Mouse (Mus musculus): ENCODE data around the gene Hspbp1. TPM values are rescaled to one million over a fixed set of nuclear protein-coding genes. Genes with fewer than 3 reads are reported as not detected.

Hspbp1 gene
- polyA plus RNA-seq, 1 experiment = 11.7 TPM

GRCm38 (mm10) chr7:4655393-4655792 lies 29.5 kb downstream of the Hspbp1 start:
- peaks cover 14% of the 10 kb centered on the region for H3K4me1 ChIP-seq (ENCODE audit: control insufficient read depth, insufficient read depth, low read length)
- H3K27ac ChIP-seq (ENCODE audit: control insufficient read depth, insufficient read depth, low read depth, low read length, poor library complexity) = peak overlapping the region; percentile 17; the same call in 1 of the 2 replicates
- H3K4me3 ChIP-seq (replicated peaks; ENCODE audit: control insufficient read depth, low read depth, low read length) = no peak overlapping the region
- 23% methylated on average over 4 of the region's 4 CpGs for WGBS
- no peak for TF ChIP-seq CTCF (IDR thresholded peaks at IDR 0.05; ENCODE audit: control insufficient read depth, insufficient read depth, low read length)
- TF ChIP-seq POLR2A (IDR thresholded peaks at IDR 0.05; ENCODE audit: borderline replicate concordance, control insufficient read depth, low read depth, low read length) = no peak

GRCm38 (mm10) chr7:4654221-4654620 lies 30.6 kb downstream of the Hspbp1 start:
- H3K27ac ChIP-seq (ENCODE audit: control insufficient read depth, insufficient read depth, low read depth, low read length, poor library complexity) = peak overlapping the region; percentile 95
- TF ChIP-seq POLR2A (IDR thresholded peaks at IDR 0.05; ENCODE audit: borderline replicate concordance, control insufficient read depth, low read depth, low read length) = no peak
- TF ChIP-seq CTCF (IDR thresholded peaks at IDR 0.05; ENCODE audit: control insufficient read depth, insufficient read depth, low read length) = no peak
- peak overlapping the region; percentile 1 for H3K4me3 ChIP-seq (replicated peaks; ENCODE audit: control insufficient read depth, low read depth, low read length)
- H3K4me1 ChIP-seq (ENCODE audit: control insufficient read depth, insufficient read depth, low read length) = peaks cover 14% of the 10 kb centered on the region
- 2% methylated on average over 2 of the region's 2 CpGs for WGBS

- TF ChIP-seq POLR2A (IDR thresholded peaks at IDR 0.05; ENCODE audit: borderline replicate concordance, control insufficient read depth, low read depth, low read length) (no peak), CTCF (IDR thresholded peaks at IDR 0.05; ENCODE audit: control insufficient read depth, insufficient read depth, low read length) (no peak)
- Histone ChIP-seq H3K4me3 (replicated peaks; ENCODE audit: control insufficient read depth, low read depth, low read length) (peak overlapping the region; percentile 21), H3K27ac (ENCODE audit: control insufficient read depth, insufficient read depth, low read depth, low read length, poor library complexity) (peak overlapping the region; percentile 95), H3K4me1 (ENCODE audit: control insufficient read depth, insufficient read depth, low read length) (peaks cover 14% of the 10 kb centered on the region)
- 4% methylated on average over 7 of the region's 7 CpGs for WGBS
Observed at GRCm38 (mm10) chr7:4653780-4654179, 31.1 kb downstream of the Hspbp1 start.

- whole genome bisulfite sequencing = 6% methylated on average over 5 of the region's 5 CpGs
- H3K4me1 ChIP-seq (ENCODE audit: control insufficient read depth, insufficient read depth, low read length) = peaks cover 14% of the 10 kb centered on the region
- peak overlapping the region; percentile 92 for H3K27ac ChIP-seq (ENCODE audit: control insufficient read depth, insufficient read depth, low read depth, low read length, poor library complexity)
- H3K4me3 ChIP-seq (replicated peaks; ENCODE audit: control insufficient read depth, low read depth, low read length) = peak overlapping the region; percentile 21
- TF ChIP-seq POLR2A (IDR thresholded peaks at IDR 0.05; ENCODE audit: borderline replicate concordance, control insufficient read depth, low read depth, low read length) = no peak
Observed at GRCm38 (mm10) chr7:4653351-4653750, 31.5 kb downstream of the Hspbp1 start.

GRCm38 (mm10) chr7:4652726-4653125 lies 32.1 kb downstream of the Hspbp1 start:
- H3K27ac ChIP-seq (ENCODE audit: control insufficient read depth, insufficient read depth, low read depth, low read length, poor library complexity) = peak overlapping the region; percentile 42
- TF ChIP-seq CTCF (IDR thresholded peaks at IDR 0.05; ENCODE audit: control insufficient read depth, insufficient read depth, low read length) (no peak), POLR2A (IDR thresholded peaks at IDR 0.05; ENCODE audit: borderline replicate concordance, control insufficient read depth, low read depth, low read length) (no peak)
- H3K4me1 ChIP-seq (ENCODE audit: control insufficient read depth, insufficient read depth, low read length) = peaks cover 14% of the 10 kb centered on the region
- H3K4me3 ChIP-seq (replicated peaks; ENCODE audit: control insufficient read depth, low read depth, low read length) = no peak overlapping the region
- 32% methylated on average over 5 of the region's 5 CpGs for WGBS

- Histone ChIP-seq H3K4me1 (ENCODE audit: control insufficient read depth, insufficient read depth, low read length) (peaks cover 12% of the 10 kb centered on the region; the same call in 1 of the 2 replicates), H3K4me3 (replicated peaks; ENCODE audit: control insufficient read depth, low read depth, low read length) (no peak overlapping the region), H3K27ac (ENCODE audit: control insufficient read depth, insufficient read depth, low read depth, low read length, poor library complexity) (no peak overlapping the region)
- TF ChIP-seq POLR2A (IDR thresholded peaks at IDR 0.05; ENCODE audit: borderline replicate concordance, control insufficient read depth, low read depth, low read length) (no peak), CTCF (IDR thresholded peaks at IDR 0.05; ENCODE audit: control insufficient read depth, insufficient read depth, low read length) (no peak)
- WGBS = 13% methylated on average over 8 of the region's 8 CpGs
Observed at GRCm38 (mm10) chr7:4651581-4651980, 33.3 kb downstream of the Hspbp1 start.

- no peak overlapping the region for H3K4me3 ChIP-seq (replicated peaks; ENCODE audit: control insufficient read depth, low read depth, low read length)
- TF ChIP-seq CTCF (IDR thresholded peaks at IDR 0.05; ENCODE audit: control insufficient read depth, insufficient read depth, low read length) (no peak), POLR2A (IDR thresholded peaks at IDR 0.05; ENCODE audit: borderline replicate concordance, control insufficient read depth, low read depth, low read length) (no peak)
- no peak overlapping the region for H3K27ac ChIP-seq (ENCODE audit: control insufficient read depth, insufficient read depth, low read depth, low read length, poor library complexity)
- peaks cover 8% of the 10 kb centered on the region; the same call in 1 of the 2 replicates for H3K4me1 ChIP-seq (ENCODE audit: control insufficient read depth, insufficient read depth, low read length)
- WGBS = 42% methylated on average over 2 of the region's 2 CpGs
Observed at GRCm38 (mm10) chr7:4647992-4648391, 36.9 kb downstream of the Hspbp1 start.

GRCm38 (mm10) chr7:4647291-4647690 lies 37.6 kb downstream of the Hspbp1 start:
- H3K27ac ChIP-seq (ENCODE audit: control insufficient read depth, insufficient read depth, low read depth, low read length, poor library complexity) = no peak overlapping the region

GRCm38 (mm10) chr7:4646806-4647205 lies 38.1 kb downstream of the Hspbp1 start:
- H3K27ac ChIP-seq (ENCODE audit: control insufficient read depth, insufficient read depth, low read depth, low read length, poor library complexity) = no peak overlapping the region
- WGBS = 80% methylated on average over 3 of the region's 3 CpGs
- H3K4me1 ChIP-seq (ENCODE audit: control insufficient read depth, insufficient read depth, low read length) = peaks cover 5% of the 10 kb centered on the region; the same call in 1 of the 2 replicates
- no peak overlapping the region for H3K4me3 ChIP-seq (replicated peaks; ENCODE audit: control insufficient read depth, low read depth, low read length)
- TF ChIP-seq POLR2A (IDR thresholded peaks at IDR 0.05; ENCODE audit: borderline replicate concordance, control insufficient read depth, low read depth, low read length) (no peak), CTCF (IDR thresholded peaks at IDR 0.05; ENCODE audit: control insufficient read depth, insufficient read depth, low read length) (no peak)

More at GRCm38 (mm10) chr7:4647291-4647690, 37.6 kb downstream of the Hspbp1 start:
- H3K4me1 ChIP-seq (ENCODE audit: control insufficient read depth, insufficient read depth, low read length) = peaks cover 5% of the 10 kb centered on the region; the same call in 1 of the 2 replicates
- no peak overlapping the region for H3K4me3 ChIP-seq (replicated peaks; ENCODE audit: control insufficient read depth, low read depth, low read length)
- WGBS = 25% methylated on average over 6 of the region's 6 CpGs
- no peak for TF ChIP-seq POLR2A (IDR thresholded peaks at IDR 0.05; ENCODE audit: borderline replicate concordance, control insufficient read depth, low read depth, low read length)
- TF ChIP-seq CTCF (IDR thresholded peaks at IDR 0.05; ENCODE audit: control insufficient read depth, insufficient read depth, low read length) = no peak

Data from bone marrow, adult 2 months (tissue).